19 mouse cellular contexts compared by ENCODE assay signal in genomic region chr5:57959317-57959716, GRCm38 (mm10).
"Had no signal": no experiment of that assay in that cellular context is flagged by ENCODE, and none has a peak within 500 bp of the region (broad histone marks: within the 10 kb centered on the region; RNA-seq: fewer than 3 reads in every experiment).

No protein-coding gene starts in this region.

- H3K9ac ChIP-seq: limb, embryonic 13.5 days; lung, embryonic 15.5 days; midbrain, embryonic 12.5 days had no signal

- H3K4me2 ChIP-seq: limb, embryonic 13.5 days; lung, embryonic 15.5 days; midbrain, embryonic 12.5 days had no signal

- H3K4me3 ChIP-seq: layer of hippocampus, adult 2 months; limb, embryonic 10.5 days; limb, embryonic 13.5 days; lung, embryonic 15.5 days; midbrain, embryonic 12.5 days had no signal

- H3K4me1 ChIP-seq: limb, embryonic 13.5 days; lung, embryonic 15.5 days; midbrain, embryonic 12.5 days had no signal

- H3K9me3 ChIP-seq: limb, embryonic 10.5 days; limb, embryonic 13.5 days; lung, embryonic 15.5 days; midbrain, embryonic 12.5 days had no signal

- DNase-seq: kidney, adult 18-20 months; kidney, postnatal 25 days; layer of hippocampus, adult 9-11 months; lung, adult 18-20 months; lung, postnatal 10 days; lung, postnatal 36 days; right cerebral cortex, adult 18-20 months; right cerebral cortex, postnatal 14 days; right cerebral cortex, postnatal 4 days; thymus, postnatal 36 days had no signal

- H3K36me3 ChIP-seq: limb, embryonic 10.5 days; limb, embryonic 13.5 days; lung, embryonic 15.5 days; midbrain, embryonic 12.5 days had no signal

- ATAC-seq: intestine, embryonic 16.5 days; midbrain, embryonic 16.5 days had no signal

- H3K27ac ChIP-seq: kidney, postnatal 0 days; layer of hippocampus, adult 2 months; limb, embryonic 10.5 days; limb, embryonic 13.5 days; lung, embryonic 15.5 days; midbrain, embryonic 12.5 days; stomach, postnatal 0 days had no signal

- H3K27me3 ChIP-seq: limb, embryonic 13.5 days; lung, embryonic 15.5 days; midbrain, embryonic 12.5 days had no signal
